Mouse (Mus musculus) neural tube, embryonic 10.5 days (tissue): ENCODE results near the gene Gm49380.
A peak's percentile ranks its signal among the peaks of the same experiment; 100 is the strongest.

ENCODE experiments used
- DNase-seq: peaks from one replicate; pipeline ENCODE4 v3.0.0-alpha.2; 2017; ENCODE audit warnings: low spot score; ENCODE audit errors: extremely low spot score

The Gm49380 gene

GRCm38 (mm10) chr9:44093612-44094503, 19.4 kb downstream of the Gm49380 start:
- peak; percentile 72 for DNase-seq

DNA sequence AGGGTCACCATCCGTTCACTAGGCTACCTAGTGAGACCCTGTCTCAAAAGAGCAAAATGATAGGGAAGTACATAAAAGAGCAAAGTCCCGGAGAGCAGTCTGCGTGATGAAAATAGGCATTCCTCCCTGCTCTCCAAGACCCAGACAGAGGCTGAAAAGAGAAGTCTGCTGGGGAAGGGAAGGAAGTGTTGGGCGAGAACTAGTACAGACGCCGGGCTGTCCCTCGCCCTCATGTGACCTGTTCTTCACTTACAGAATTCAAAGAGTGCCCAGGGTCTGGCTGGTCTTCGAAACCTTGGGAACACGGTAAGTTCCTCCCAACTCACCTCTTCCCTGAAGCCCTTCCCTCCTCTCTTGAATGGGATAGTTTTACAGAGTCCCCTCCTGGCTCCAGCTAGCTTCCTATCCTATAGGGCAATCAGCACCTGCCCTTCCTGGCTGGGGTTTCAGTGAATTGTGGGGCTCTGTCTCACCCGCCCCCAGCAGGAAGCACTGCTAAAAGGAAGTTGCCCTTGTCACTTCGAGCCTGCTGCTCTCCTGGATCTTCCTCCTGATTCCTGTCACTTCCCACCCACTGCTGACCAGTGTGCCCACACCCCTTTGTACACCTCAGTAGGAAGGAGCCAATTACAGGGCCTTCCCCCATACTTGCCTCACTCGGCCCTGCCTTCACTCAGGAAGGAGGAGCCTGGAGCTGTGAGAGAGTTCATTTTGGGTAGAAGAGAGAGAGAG, 24.3 kb downstream of the Gm49380 start:
- DNase-seq = no peak

GRCm38 (mm10) chr9:44087761-44088455, 25.4 kb downstream of the Gm49380 start:
- DNase-seq = no peak

- no peak for DNase-seq
These were observed 26.3 kb downstream of the Gm49380 start for GRCm38 (mm10) chr9:44086960-44087359.

DNA sequence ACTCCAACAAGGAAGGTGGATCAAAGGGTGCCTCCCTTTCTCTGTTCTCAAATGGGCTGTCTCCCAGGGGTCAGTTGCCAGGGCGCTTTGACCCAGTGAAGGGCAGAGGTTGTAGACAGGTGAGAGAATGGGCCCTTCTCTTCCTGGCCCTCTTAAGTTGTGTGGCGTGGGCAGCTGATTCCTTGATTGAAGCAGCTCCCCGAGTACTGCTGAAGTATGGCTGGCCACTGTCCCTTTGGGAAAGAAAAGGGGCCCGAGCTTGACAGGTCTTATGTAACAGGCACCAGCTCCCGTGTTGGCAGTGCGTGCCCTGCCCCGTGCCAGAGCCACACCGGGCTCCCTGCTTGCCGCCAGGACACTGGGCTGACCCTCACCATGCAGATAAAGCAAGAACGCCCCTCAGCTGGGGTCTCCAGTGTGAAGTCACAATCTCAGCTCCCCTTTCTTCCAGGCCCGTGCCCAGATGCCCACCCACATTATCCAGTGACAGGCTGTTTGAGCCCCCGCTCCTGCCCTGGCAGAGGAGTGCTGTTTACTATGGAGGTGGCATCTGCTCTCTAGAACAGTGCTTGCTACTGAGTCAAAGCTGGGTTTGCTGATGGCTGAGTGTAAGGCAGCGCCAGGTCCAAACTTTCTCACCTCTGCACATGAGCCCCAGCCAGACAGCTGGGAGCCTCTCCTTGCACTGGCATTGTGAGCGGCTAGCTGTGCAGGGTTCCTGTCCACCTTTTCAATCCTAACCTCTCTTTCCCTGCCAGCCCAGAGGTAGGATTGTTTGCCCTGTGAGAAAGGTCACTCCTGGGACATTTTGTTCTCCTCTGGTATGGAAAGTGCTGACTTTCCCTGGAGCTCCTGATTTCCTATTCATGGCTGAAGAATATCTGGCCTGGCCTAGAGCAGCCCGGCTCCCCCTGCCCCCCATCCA, 27.3 kb downstream of the Gm49380 start:
- DNase-seq = no peak

GRCm38 (mm10) chr9:44085276-44085675, 28.0 kb downstream of the Gm49380 start:
- DNase-seq = no peak

DNA sequence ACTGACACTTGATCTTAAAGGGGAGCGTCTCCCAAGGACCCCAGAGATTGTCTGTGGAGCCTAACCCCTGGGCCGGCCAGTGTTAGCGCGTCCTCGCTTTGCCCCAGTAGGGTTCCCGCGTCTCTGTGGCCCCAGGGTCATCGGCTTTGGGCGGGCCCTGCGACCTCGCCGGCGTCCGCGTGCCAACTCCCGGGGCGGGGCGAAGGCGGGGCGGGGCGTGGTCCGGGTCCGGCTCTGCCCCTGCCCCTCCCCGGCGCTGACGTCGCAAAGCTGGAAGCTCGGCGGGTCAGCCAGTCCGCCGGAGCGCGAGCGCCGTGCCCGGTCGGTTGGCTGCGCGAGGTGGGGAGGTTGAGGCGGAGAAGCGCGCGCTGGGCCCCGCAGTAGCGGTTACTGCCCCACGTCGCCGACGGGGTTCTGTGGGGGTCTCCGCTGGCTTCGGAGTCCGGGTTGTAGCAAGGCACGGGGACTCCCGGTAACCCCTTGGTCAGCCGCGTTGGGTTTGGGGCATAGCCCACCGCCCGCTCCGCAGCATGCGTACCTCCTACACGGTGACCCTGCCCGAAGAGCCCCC, 28.6 kb downstream of the Gm49380 start:
- DNase-seq = peak; percentile 94

GRCm38 (mm10) chr9:44084236-44084635, 29.1 kb downstream of the Gm49380 start:
- DNase-seq = no peak

DNA sequence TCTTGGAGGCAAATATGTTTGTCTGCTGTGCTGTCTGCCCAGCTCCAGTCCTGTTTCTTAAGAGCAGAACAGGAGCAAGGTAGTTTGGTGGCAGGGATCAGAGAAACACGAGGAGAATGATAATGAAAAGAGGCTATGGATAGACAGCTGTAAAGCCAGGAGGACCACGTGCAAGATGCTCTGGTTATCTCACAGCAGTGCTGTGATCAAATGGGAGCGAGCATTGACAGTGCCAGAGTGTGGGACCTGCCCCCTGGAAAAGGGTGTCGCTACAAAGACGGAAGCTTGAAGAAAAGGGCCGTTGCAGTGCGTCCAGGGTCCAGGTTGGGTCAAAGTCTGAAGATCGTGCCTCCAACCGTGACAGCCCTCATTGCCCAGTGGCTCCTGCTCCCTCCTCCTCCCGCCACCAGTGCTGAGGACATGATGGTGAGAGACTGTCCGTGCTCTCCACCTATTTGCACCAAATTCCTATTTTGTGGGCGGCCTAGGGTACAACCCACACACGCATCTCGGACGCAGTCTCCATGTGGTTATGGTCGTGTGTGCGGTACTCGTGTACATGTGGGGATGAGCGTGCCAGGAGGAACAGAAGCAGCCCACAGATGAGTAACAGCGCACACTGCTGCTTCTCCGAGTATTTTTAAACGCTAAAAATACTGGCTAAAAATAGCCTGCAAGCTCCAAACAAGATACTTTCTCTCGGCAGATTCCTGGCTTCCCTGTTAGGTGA, 29.7 kb downstream of the Gm49380 start:
- DNase-seq = no peak

- no peak for DNase-seq
These were observed 31.0 kb downstream of the Gm49380 start for GRCm38 (mm10) chr9:44082266-44082665.

- DNase-seq = no peak
These were observed 31.7 kb downstream of the Gm49380 start for GRCm38 (mm10) chr9:44081581-44081980.

GRCm38 (mm10) chr9:44080953-44081352, 32.3 kb downstream of the Gm49380 start:
- DNase-seq = no peak

DNA sequence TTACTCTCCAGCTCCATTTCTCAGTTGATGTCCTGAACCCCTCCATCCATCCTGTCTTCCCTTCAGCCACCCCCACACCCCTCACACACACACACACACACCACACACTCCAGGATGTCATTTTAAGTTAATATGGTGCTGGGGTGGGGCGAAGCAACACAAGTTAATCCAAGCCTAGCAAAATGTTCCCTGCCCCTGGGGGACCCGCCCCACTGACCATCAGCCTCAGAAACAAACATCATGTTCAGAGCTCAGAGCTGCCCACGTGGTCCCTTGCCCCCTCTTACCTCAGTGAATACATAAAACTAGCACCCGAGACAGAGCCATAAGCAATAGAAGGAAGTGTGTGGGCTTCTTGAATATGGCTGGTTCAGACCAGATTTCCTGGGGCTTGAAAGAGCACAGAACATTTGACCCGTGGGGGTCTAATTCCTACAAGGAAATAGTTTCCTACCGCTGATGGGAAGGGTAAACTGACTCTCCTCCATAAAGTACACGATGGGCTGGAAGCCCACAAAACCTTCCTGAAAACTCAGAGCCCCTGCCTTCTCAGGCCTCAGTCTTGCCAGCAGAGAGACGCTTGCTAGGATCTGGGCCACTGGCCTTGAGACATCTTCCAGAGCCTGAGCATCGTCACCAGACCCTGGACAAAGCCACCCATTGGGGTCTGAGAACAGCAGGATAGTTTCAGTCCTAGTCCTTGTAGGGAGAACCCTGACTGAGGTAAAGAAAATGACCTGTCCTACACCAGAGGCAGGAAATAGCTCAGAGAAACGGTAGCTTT, 33.1 kb downstream of the Gm49380 start:
- no peak for DNase-seq

DNA sequence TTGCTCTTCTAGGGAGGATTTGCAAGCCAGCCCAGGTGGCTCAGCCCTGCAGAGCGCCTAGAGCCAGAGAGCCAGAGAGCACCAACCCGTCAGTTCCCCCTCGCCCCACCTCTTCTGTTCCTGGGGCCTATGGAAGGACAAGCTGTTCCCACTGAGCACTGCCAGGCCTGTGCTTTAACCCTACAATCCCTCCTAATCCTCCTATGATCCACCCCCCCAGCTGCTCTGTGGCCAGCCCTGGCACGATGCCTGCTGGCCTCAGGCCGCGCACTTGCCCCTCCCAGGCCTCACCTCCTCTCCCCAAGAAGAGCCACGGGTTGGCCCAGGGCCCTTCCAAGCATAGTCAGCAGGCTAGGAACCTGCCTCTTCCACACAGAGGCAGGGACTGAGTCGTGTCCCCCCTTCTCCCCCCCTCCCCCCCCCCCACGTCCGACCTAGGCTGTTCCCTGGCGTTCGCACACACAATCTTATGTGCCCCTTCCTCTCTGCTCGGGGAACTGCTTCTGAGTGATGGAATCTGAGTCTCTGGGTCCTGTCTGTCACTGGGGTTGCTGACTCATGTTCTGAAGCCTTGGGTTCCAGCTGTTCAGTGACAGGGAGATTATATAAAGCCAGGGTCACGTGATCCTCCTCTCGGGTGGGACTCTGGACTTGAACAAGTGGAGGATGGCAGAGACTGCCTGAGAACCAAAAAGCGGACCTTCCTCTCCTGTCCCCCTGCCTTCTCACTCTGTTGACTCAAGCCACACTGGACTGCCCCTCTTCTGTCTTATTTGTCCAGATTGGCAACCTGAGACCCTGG, 34.1 kb downstream of the Gm49380 start:
- no peak for DNase-seq

- DNase-seq = no peak
These were observed 35.0 kb downstream of the Gm49380 start for GRCm38 (mm10) chr9:44078136-44078797.

DNA sequence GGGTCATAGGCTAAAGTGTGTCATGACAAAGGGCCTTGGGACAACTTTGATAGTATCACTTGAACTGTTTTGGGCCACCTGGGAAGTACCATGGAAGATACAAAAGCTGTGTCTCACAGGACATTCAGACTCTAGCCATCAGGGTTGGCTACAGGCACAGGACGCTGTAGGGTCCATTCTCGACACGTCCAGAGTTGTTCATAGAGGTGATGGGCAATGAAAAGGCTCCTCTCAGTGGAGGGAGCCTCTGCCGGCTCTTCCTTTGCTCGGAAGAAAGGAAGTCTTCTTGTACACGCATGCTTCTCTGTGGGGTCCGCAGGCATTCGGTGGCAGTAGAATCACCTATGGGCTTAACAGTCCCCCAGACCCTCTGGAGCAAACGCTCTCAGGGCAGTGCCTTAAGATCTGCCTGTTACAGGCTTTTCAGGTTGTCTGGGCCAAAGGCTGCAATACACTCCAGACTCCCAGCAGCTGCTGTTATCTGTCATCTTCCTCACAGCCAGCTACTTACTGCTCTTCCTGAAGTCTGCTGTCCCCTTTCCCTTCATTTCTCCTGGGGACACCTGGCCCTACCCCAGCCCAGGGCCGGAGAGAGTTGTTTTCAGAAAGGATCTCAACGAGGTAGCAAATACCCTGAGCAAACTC, 35.9 kb downstream of the Gm49380 start:
- no peak for DNase-seq

DNA sequence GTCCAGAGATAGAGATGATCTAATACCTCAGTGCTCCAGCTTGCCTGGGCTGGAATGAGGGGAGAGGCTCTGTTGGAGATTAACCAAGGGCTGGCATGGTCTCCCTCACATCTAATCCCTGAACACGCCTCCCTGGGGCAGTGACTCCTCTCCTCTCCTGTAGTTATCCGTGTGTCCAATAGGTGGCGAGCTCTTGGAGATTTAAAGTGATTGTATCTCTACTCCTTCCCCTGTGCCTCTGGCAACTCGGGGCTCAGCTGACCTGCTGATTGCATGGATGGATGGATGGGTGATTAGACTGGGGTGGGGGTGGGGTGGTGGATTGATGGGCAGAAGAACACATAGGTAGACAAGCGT, 36.6 kb downstream of the Gm49380 start:
- DNase-seq = peak; percentile 48
